Mouse (Mus musculus) lung, postnatal 10 days (tissue): ENCODE measurements around the gene Vmn1r3.
"Not testable (repeated sequence)": the region's sequence is repeated elsewhere in the genome, so short reads cannot be mapped to it uniquely, and the experiment has no call there.

ENCODE experiments used
- DNase-seq: peaks from one replicate; pipeline ENCODE4 v3.0.0; 2021

Vmn1r3 gene

GRCm38 (mm10) chr4:3185258-3185657 is at the start of gene Vmn1r3:
Vmn1r3 (minus strand) TSS chr4:3185358.
- DNase-seq = not testable (repeated sequence)

- peak; percentile 78 for DNase-seq
Observed at GRCm38 (mm10) chr4:3232053-3232452, 46.9 kb upstream of the Vmn1r3 start.

GRCm38 (mm10) chr4:3230908-3231684 is 45.9 kb upstream of the Vmn1r3 start:
- peak; percentile 69 for DNase-seq

GRCm38 (mm10) chr4:3229532-3229931 is 44.4 kb upstream of the Vmn1r3 start:
- DNase-seq = peak; percentile 57

- DNase-seq = no peak
Observed at GRCm38 (mm10) chr4:3228476-3228875, 43.3 kb upstream of the Vmn1r3 start.

GRCm38 (mm10) chr4:3227751-3228150 is 42.6 kb upstream of the Vmn1r3 start:
- DNase-seq = no peak

- DNase-seq = no peak
Observed at GRCm38 (mm10) chr4:3226488-3226887, 41.3 kb upstream of the Vmn1r3 start.

- DNase-seq = not testable (repeated sequence)
Observed at GRCm38 (mm10) chr4:3225416-3225815, 40.3 kb upstream of the Vmn1r3 start.

GRCm38 (mm10) chr4:3224848-3225247 is 39.7 kb upstream of the Vmn1r3 start:
- not testable (repeated sequence) for DNase-seq

- DNase-seq = not testable (repeated sequence)
Observed at GRCm38 (mm10) chr4:3223483-3224209, 38.5 kb upstream of the Vmn1r3 start.

GRCm38 (mm10) chr4:3216382-3216781 is 31.2 kb upstream of the Vmn1r3 start:
- DNase-seq = not testable (repeated sequence)

- not testable (repeated sequence) for DNase-seq
Observed at GRCm38 (mm10) chr4:3213349-3213748, 28.2 kb upstream of the Vmn1r3 start.

- DNase-seq = not testable (repeated sequence)
Observed at GRCm38 (mm10) chr4:3209643-3210217, 24.6 kb upstream of the Vmn1r3 start.

GRCm38 (mm10) chr4:3176746-3177490 is 8.2 kb downstream of the Vmn1r3 start:
- peak; percentile 23 for DNase-seq

GRCm38 (mm10) chr4:3176195-3176594 is 9.0 kb downstream of the Vmn1r3 start:
- not testable (repeated sequence) for DNase-seq

- not testable (repeated sequence) for DNase-seq
Observed at GRCm38 (mm10) chr4:3175756-3176155, 9.4 kb downstream of the Vmn1r3 start.

- not testable (repeated sequence) for DNase-seq
Observed at GRCm38 (mm10) chr4:3174586-3174985, 10.6 kb downstream of the Vmn1r3 start.

GRCm38 (mm10) chr4:3167020-3167419 is 18.1 kb downstream of the Vmn1r3 start, which contains the start of gene Vmn1r2:
Vmn1r2 (plus strand) TSS chr4:3167320.
- DNase-seq = not testable (repeated sequence)

- peak; percentile 28 for DNase-seq
Observed at GRCm38 (mm10) chr4:3165046-3165445, 20.1 kb downstream of the Vmn1r3 start.

- not testable (repeated sequence) for DNase-seq
Observed at GRCm38 (mm10) chr4:3164429-3164828, 20.7 kb downstream of the Vmn1r3 start.

GRCm38 (mm10) chr4:3153320-3153719 is 31.8 kb downstream of the Vmn1r3 start:
- DNase-seq = not testable (repeated sequence)

- not testable (repeated sequence) for DNase-seq
Observed at GRCm38 (mm10) chr4:3147926-3148325, 37.2 kb downstream of the Vmn1r3 start.
